Mouse (Mus musculus) stomach, postnatal 0 days (tissue): ENCODE measurements at regions not wholly inside any gene's neighbourhood (a gene's known extent, or its start where the extent isn't known, plus 50 kb on each side); places are given as distances from the start of the nearest gene placed in this dataset.

Experiments used
- CTCF ChIP-seq: IDR thresholded peaks from 2 replicates; pipeline ENCODE4 v1.5.1; 2016; ENCODE audit warnings: antibody characterized with exemption, low read depth, mild to moderate bottlenecking, moderate library complexity
- EP300 ChIP-seq: optimal IDR thresholded peaks from 2 replicates; pipeline ENCODE3; 2016; ENCODE audit warnings: antibody characterized with exemption

DNA sequence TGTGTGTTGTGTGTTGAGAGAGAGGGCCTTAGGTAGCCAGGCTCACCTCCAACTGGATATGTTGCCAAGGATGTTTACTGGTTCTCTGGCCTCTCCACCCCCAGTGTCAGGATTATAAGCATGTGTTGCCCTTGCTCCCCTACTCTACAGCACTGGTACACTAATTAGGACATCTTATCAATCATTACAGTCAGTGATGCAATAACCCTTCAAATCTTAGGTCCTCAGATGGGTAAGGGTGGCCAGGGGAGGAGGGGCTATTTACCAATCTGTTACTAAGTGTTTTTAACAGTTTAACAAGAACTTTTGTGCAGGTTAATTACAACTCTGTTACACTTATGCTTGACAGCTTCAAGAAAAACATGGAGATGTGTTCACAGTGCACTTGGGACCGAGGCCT lies 80.1 kb upstream of the Cyp2b13 start:
- no peak for TF ChIP-seq CTCF
- TF ChIP-seq EP300: no peak
